Mouse (Mus musculus) E14TG2a.4 (cell line): ENCODE measurements around the gene Nudt14.

Source experiments
- H3K27me3 ChIP-seq: 2 replicates; pipeline ENCODE4 v1.6.1; 2014; ENCODE audit warnings: low read length, control low read depth; ENCODE audit not compliant: insufficient read depth
- H3K36me3 ChIP-seq: 2 replicates; pipeline ENCODE4 v1.6.1; 2014; ENCODE audit warnings: low read length, control low read depth; ENCODE audit not compliant: insufficient read depth
- H3K4me1 ChIP-seq: replicated peaks from 2 replicates; pipeline ENCODE4 v1.6.1; 2014; ENCODE audit warnings: low read depth, low read length, control low read depth
- H3K4me3 ChIP-seq: replicated peaks from 2 replicates; pipeline ENCODE4 v1.5.1; 2014; ENCODE audit warnings: mild to moderate bottlenecking, low read length
- H3K9me3 ChIP-seq: 2 replicates; pipeline ENCODE4 v1.6.1; 2014; ENCODE audit warnings: low read length, control low read depth
- CTCF ChIP-seq: conservative IDR thresholded peaks from 2 replicates; pipeline ENCODE4 v1.5.1; 2014; ENCODE audit warnings: low read length
- NANOG ChIP-seq: IDR thresholded peaks from 2 replicates; pipeline ENCODE4 v1.6.1; 2014; ENCODE audit warnings: borderline replicate concordance, low read length, mixed read lengths
- POU5F1 ChIP-seq: IDR thresholded peaks from 2 replicates; pipeline ENCODE4 v1.6.1; 2014; ENCODE audit warnings: low read length, borderline replicate concordance

The Nudt14 gene

GRCm38 (mm10) chr12:112952926-112953565 is 11.1 kb upstream of the Nudt14 start:
- H3K4me3 ChIP-seq, result no peak overlapping the region
- peaks cover 23% of the 10 kb centered on the region for H3K36me3 ChIP-seq
- no peaks in the 10 kb centered on the region for H3K9me3 ChIP-seq
- TF ChIP-seq CTCF, result no peak
- no peak for TF ChIP-seq NANOG
- no peak for TF ChIP-seq POU5F1
- peaks cover 31% of the 10 kb centered on the region for H3K4me1 ChIP-seq
- H3K27me3 ChIP-seq, result peaks cover 44% of the 10 kb centered on the region

- Histone ChIP-seq H3K4me3 (no peak overlapping the region), H3K27me3 (peaks cover 44% of the 10 kb centered on the region), H3K36me3 (peaks cover 17% of the 10 kb centered on the region), H3K9me3 (no peaks in the 10 kb centered on the region), H3K4me1 (peaks cover 37% of the 10 kb centered on the region)
- TF ChIP-seq NANOG (no peak), CTCF (no peak), POU5F1 (no peak)
Measured at GRCm38 (mm10) chr12:112952433-112952832, 10.5 kb upstream of the Nudt14 start.

GRCm38 (mm10) chr12:112951150-112951842 is 9.4 kb upstream of the Nudt14 start:
- TF ChIP-seq CTCF, result no peak
- TF ChIP-seq POU5F1, result no peak
- no peak for TF ChIP-seq NANOG
- no peaks in the 10 kb centered on the region for H3K9me3 ChIP-seq
- H3K4me1 ChIP-seq, result peaks cover 48% of the 10 kb centered on the region
- H3K27me3 ChIP-seq, result peaks cover 44% of the 10 kb centered on the region
- H3K36me3 ChIP-seq, result peaks cover 7% of the 10 kb centered on the region; the same call in 1 of the 2 replicates
- no peak overlapping the region; the same call in 1 of the 2 replicates for H3K4me3 ChIP-seq

- Histone ChIP-seq H3K4me1 (peaks cover 52% of the 10 kb centered on the region), H3K9me3 (no peaks in the 10 kb centered on the region)
- no peak for TF ChIP-seq NANOG
- no peak for TF ChIP-seq CTCF
- no peak for TF ChIP-seq POU5F1
Measured at GRCm38 (mm10) chr12:112950761-112951129, 8.8 kb upstream of the Nudt14 start.

GRCm38 (mm10) chr12:112950040-112950760 is 8.3 kb upstream of the Nudt14 start:
- Histone ChIP-seq H3K36me3 (0 out of 2 replicates have a peak, but pooled peaks cover 6% of the 10 kb centered on the region), H3K27me3 (peaks cover 46% of the 10 kb centered on the region), H3K4me1 (peaks cover 54% of the 10 kb centered on the region), H3K9me3 (no peaks in the 10 kb centered on the region), H3K4me3 (peak overlapping the region; percentile 89)
- TF ChIP-seq CTCF, result no peak
- no peak for TF ChIP-seq NANOG
- no peak for TF ChIP-seq POU5F1

More at GRCm38 (mm10) chr12:112950761-112951129, 8.8 kb upstream of the Nudt14 start:
- Histone ChIP-seq H3K4me3 (peak overlapping the region; percentile 89), H3K27me3 (peaks cover 46% of the 10 kb centered on the region), H3K36me3 (0 out of 2 replicates have a peak, but pooled peaks cover 7% of the 10 kb centered on the region)

- Histone ChIP-seq H3K4me3 (peak overlapping the region; percentile 45), H3K27me3 (peaks cover 52% of the 10 kb centered on the region), H3K9me3 (no peaks in the 10 kb centered on the region), H3K4me1 (peaks cover 61% of the 10 kb centered on the region), H3K36me3 (no peaks in the 10 kb centered on the region)
- TF ChIP-seq CTCF (peak; percentile 58), POU5F1 (no peak)
Measured at GRCm38 (mm10) chr12:112947307-112947706, 5.4 kb upstream of the Nudt14 start.

- Histone ChIP-seq H3K4me3 (no peak overlapping the region), H3K4me1 (peaks cover 70% of the 10 kb centered on the region), H3K9me3 (no peaks in the 10 kb centered on the region), H3K36me3 (no peaks in the 10 kb centered on the region), H3K27me3 (peaks cover 16% of the 10 kb centered on the region)
- TF ChIP-seq CTCF, result no peak
- TF ChIP-seq POU5F1, result no peak
- TF ChIP-seq NANOG, result no peak
Measured at GRCm38 (mm10) chr12:112943669-112944068, 1.7 kb upstream of the Nudt14 start.

GRCm38 (mm10) chr12:112941156-112941775 is 658 bp downstream of the Nudt14 start:
- peaks cover 59% of the 10 kb centered on the region for H3K4me1 ChIP-seq
- TF ChIP-seq POU5F1 (no peak), NANOG (no peak), CTCF (no peak)
- peaks cover 5% of the 10 kb centered on the region; the same call in 1 of the 2 replicates for H3K36me3 ChIP-seq
- no peaks in the 10 kb centered on the region for H3K9me3 ChIP-seq
- H3K4me3 ChIP-seq, result peak overlapping the region; percentile 78
- peaks cover 12% of the 10 kb centered on the region for H3K27me3 ChIP-seq
